Mouse (Mus musculus) testis, adult 2 months (tissue): ENCODE measurements at regions not wholly inside any gene's neighbourhood (a gene's known extent, or its start where the extent isn't known, plus 50 kb on each side); places are given as distances from the start of the nearest gene placed in this dataset.

Source experiments
- H3K27ac ChIP-seq: fragments of 200-500 bp; 2 replicates; pipeline ENCODE4 v1.5.1; 2012; ENCODE audit warnings: low read depth, low read length; ENCODE audit not compliant: control insufficient read depth, insufficient read depth
- H3K27me3 ChIP-seq: fragments of 200-500 bp; 2 replicates; pipeline ENCODE4 v1.6.1; 2012; ENCODE audit warnings: mild to moderate bottlenecking, low read length, moderate library complexity; ENCODE audit not compliant: control insufficient read depth, insufficient read depth
- H3K36me3 ChIP-seq: fragments of 200-500 bp; 2 replicates; pipeline ENCODE4 v1.6.1; 2012; ENCODE audit warnings: mild to moderate bottlenecking, low read length; ENCODE audit not compliant: control insufficient read depth, insufficient read depth
- H3K4me1 ChIP-seq: fragments of 200-500 bp; 2 replicates; pipeline ENCODE4 v1.6.1; 2012; ENCODE audit warnings: low read length; ENCODE audit not compliant: control insufficient read depth, insufficient read depth
- H3K4me3 ChIP-seq: fragments of 200-500 bp; 2 replicates; pipeline ENCODE4 v1.5.1; 2012; ENCODE audit warnings: low read depth, mild to moderate bottlenecking, low read length, moderate library complexity, mixed read lengths; ENCODE audit not compliant: control insufficient read depth
- CTCF ChIP-seq: fragments of 200-500 bp; IDR thresholded peaks from 2 replicates; pipeline ENCODE4 v1.5.1; 2012; ENCODE audit warnings: low read depth, mild to moderate bottlenecking, inconsistent platforms, low read length, moderate library complexity; ENCODE audit not compliant: control insufficient read depth, insufficient read depth, insufficient replicate concordance
- POLR2A ChIP-seq: fragments of 200-500 bp; IDR thresholded peaks from 2 replicates; pipeline ENCODE4 v1.6.1; 2012; ENCODE audit warnings: low read depth, mild to moderate bottlenecking, inconsistent platforms, low read length, moderate library complexity; ENCODE audit not compliant: control insufficient read depth

- H3K27ac ChIP-seq = no peak overlapping the region
- TF ChIP-seq CTCF = no peak
- no peak for TF ChIP-seq POLR2A
Observed at GRCm38 (mm10) chr8:113394319-113394718, 241.1 kb upstream of the Mon1b start.

GRCm38 (mm10) chr8:113405158-113405557, 230.2 kb upstream of the Mon1b start:
- TF ChIP-seq CTCF (no peak), POLR2A (no peak)
- Histone ChIP-seq H3K4me3 (no peak overlapping the region), H3K27ac (no peak overlapping the region)

More at GRCm38 (mm10) chr8:113394319-113394718, 241.1 kb upstream of the Mon1b start:
- H3K27me3 ChIP-seq = no peaks in the 10 kb centered on the region
- no peak overlapping the region for H3K4me3 ChIP-seq
- no peaks in the 10 kb centered on the region for H3K4me1 ChIP-seq
- no peaks in the 10 kb centered on the region for H3K36me3 ChIP-seq

GRCm38 (mm10) chr8:113419352-113419751, 216.0 kb upstream of the Mon1b start:
- TF ChIP-seq POLR2A (no peak), CTCF (no peak)
- H3K4me1 ChIP-seq = no peaks in the 10 kb centered on the region
- no peaks in the 10 kb centered on the region for H3K27me3 ChIP-seq
- no peaks in the 10 kb centered on the region for H3K36me3 ChIP-seq
- no peak overlapping the region for H3K27ac ChIP-seq
- no peak overlapping the region for H3K4me3 ChIP-seq

More at GRCm38 (mm10) chr8:113405158-113405557, 230.2 kb upstream of the Mon1b start:
- Histone ChIP-seq H3K36me3 (no peaks in the 10 kb centered on the region), H3K4me1 (no peaks in the 10 kb centered on the region), H3K27me3 (no peaks in the 10 kb centered on the region)

GRCm38 (mm10) chr8:113422651-113423050, 212.7 kb upstream of the Mon1b start:
- no peak overlapping the region for H3K4me3 ChIP-seq
- TF ChIP-seq CTCF = no peak
- TF ChIP-seq POLR2A = no peak
- no peaks in the 10 kb centered on the region for H3K36me3 ChIP-seq

GRCm38 (mm10) chr8:113439088-113439487, 196.3 kb upstream of the Mon1b start:
- H3K27me3 ChIP-seq = no peaks in the 10 kb centered on the region
- no peaks in the 10 kb centered on the region; the same call in none of the 2 replicates for H3K4me1 ChIP-seq
- no peaks in the 10 kb centered on the region for H3K36me3 ChIP-seq
- no peak overlapping the region for H3K4me3 ChIP-seq
- no peak overlapping the region for H3K27ac ChIP-seq
- no peak for TF ChIP-seq CTCF
- TF ChIP-seq POLR2A = no peak

More at GRCm38 (mm10) chr8:113422651-113423050, 212.7 kb upstream of the Mon1b start:
- no peaks in the 10 kb centered on the region for H3K4me1 ChIP-seq
- H3K27me3 ChIP-seq = no peaks in the 10 kb centered on the region
- H3K27ac ChIP-seq = no peak overlapping the region

- TF ChIP-seq CTCF = no peak
- TF ChIP-seq POLR2A = no peak
- no peak overlapping the region for H3K27ac ChIP-seq
- no peak overlapping the region for H3K4me3 ChIP-seq
- H3K27me3 ChIP-seq = no peaks in the 10 kb centered on the region
- H3K4me1 ChIP-seq = no peaks in the 10 kb centered on the region
- no peaks in the 10 kb centered on the region for H3K36me3 ChIP-seq
Observed at GRCm38 (mm10) chr8:113454022-113454421, 181.4 kb upstream of the Mon1b start.

GRCm38 (mm10) chr8:113464625-113465024, 170.8 kb upstream of the Mon1b start:
- no peak overlapping the region for H3K27ac ChIP-seq
- no peak overlapping the region for H3K4me3 ChIP-seq
- H3K4me1 ChIP-seq = no peaks in the 10 kb centered on the region
- H3K36me3 ChIP-seq = no peaks in the 10 kb centered on the region
- TF ChIP-seq CTCF (no peak), POLR2A (no peak)
- no peaks in the 10 kb centered on the region for H3K27me3 ChIP-seq

- TF ChIP-seq CTCF = no peak
- no peak for TF ChIP-seq POLR2A
- Histone ChIP-seq H3K36me3 (no peaks in the 10 kb centered on the region), H3K4me1 (no peaks in the 10 kb centered on the region)
Observed at GRCm38 (mm10) chr8:113465156-113465555, 170.2 kb upstream of the Mon1b start.

More at GRCm38 (mm10) chr8:113465156-113465555, 170.2 kb upstream of the Mon1b start:
- Histone ChIP-seq H3K27me3 (no peaks in the 10 kb centered on the region), H3K27ac (no peak overlapping the region), H3K4me3 (no peak overlapping the region)
